Mouse (Mus musculus) testis, adult 2 months (tissue): ENCODE measurements around the gene Cwh43.

Experiments
- CTCF ChIP-seq: fragments of 200-500 bp; IDR thresholded peaks from 2 replicates; pipeline ENCODE4 v1.5.1; 2012; ENCODE audit warnings: low read depth, mild to moderate bottlenecking, inconsistent platforms, low read length, moderate library complexity; ENCODE audit not compliant: control insufficient read depth, insufficient read depth, insufficient replicate concordance
- POLR2A ChIP-seq: fragments of 200-500 bp; IDR thresholded peaks from 2 replicates; pipeline ENCODE4 v1.6.1; 2012; ENCODE audit warnings: low read depth, mild to moderate bottlenecking, inconsistent platforms, low read length, moderate library complexity; ENCODE audit not compliant: control insufficient read depth

DNA sequence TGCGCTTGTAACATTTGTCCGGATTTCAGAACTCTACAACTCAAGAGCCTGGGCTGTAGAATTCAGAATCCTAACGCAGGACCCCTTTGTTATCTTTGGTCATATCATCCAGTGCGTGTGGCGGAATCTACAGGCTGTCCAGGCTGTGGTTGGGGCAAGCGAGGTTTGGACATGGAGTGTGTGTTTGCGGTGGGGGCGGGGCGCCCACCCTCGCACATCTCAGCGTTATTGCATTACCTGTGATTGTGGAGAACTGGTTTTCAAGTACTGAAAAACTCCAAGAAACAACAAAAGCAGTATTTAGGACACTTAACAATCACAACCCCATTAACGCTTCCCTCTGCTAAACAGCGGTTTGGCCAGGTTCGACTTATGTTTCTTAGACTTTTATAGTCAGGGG, 84.0 kb downstream of the Cwh43 start:
- TF ChIP-seq POLR2A (no peak), CTCF (no peak)
